Mouse (Mus musculus): ENCODE results near the gene Pfn1. TPM values are rescaled to one million over a fixed set of nuclear protein-coding genes. Genes with fewer than 3 reads are reported as not detected.
A peak's percentile ranks its signal among the peaks of the same experiment; 100 is the strongest.

The Pfn1 gene
- polyA plus RNA-seq, 1 experiment: 9,580 TPM

DNA sequence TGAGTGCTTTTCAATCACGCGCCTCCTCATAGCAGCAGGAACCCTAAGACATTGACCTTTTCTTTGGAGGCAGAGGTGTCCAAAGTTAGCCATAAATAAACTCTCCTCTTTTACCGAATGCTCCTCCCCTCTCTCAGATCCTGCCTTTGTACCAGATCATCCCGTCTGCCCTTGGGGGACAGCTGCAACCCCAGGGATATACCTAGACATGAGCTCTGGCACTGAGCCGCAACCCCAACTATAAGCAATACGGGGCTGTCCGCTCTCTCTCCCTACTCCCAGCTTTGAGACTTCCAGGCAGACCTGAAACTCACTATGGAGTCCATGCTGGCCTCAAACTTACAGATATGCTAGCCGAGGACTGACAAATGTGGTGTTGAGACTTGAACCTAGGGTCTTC, 12.2 kb upstream of the Pfn1 start:
- peaks cover 77% of the 10 kb centered on the region for H3K36me3 ChIP-seq (replicated peaks; ENCODE audit: low read length)
- H3K4me1 ChIP-seq: peaks cover 74% of the 10 kb centered on the region
- no peak for TF ChIP-seq GATA1 (IDR thresholded peaks at IDR 0.05; ENCODE audit: borderline replicate concordance, low read length)
- no peak for TF ChIP-seq FLI1 (IDR thresholded peaks at IDR 0.05; ENCODE audit: low read length)
- H3K9me3 ChIP-seq: no peaks in the 10 kb centered on the region
- H3K27me3 ChIP-seq (replicated peaks): no peaks in the 10 kb centered on the region
- H3K4me3 ChIP-seq (replicated peaks): peak overlapping the region; percentile 5

DNA sequence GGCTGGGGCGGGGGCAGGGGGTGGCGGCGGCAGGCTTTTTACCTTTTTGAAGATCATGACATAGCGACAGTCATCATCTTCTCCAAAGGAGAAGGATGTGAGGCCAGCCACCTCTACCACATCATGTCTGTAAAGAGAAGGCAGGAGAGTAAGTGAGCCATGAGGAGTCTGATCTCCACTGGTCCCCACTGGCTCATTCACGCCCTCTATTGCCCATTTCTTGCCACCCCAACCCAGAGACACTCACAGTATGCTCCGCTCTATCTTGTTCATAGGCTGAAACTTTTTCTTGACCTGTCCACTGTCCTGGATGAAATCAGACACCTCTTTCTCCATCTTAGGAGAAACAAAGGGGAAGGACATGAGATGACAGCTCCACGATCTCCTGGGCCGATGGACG, 10.3 kb upstream of the Pfn1 start:
- H3K36me3 ChIP-seq (replicated peaks; ENCODE audit: low read length): peaks cover 78% of the 10 kb centered on the region
- TF ChIP-seq FLI1 (IDR thresholded peaks at IDR 0.05; ENCODE audit: low read length) (no peak), GATA1 (IDR thresholded peaks at IDR 0.05; ENCODE audit: borderline replicate concordance, low read length) (no peak)

DNA sequence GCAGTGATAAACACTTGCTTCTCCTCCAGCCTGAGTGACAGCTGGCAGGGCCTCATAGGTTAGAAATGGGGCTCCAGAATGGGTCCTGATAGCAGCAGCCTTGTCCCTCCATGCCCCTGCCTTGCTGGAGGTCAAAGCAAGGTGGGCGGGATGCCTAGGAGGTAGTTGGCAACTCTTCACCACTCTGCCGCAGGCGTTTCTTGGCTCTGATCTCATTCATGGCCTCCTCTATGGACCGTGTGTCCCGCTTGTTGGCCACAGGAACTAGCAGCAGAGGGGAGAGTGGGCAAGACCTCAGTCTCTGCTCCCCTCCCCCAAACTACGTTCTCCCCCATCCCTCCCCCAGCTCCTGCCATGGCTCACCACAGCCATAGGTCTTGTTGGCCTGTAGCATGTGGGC, 9.5 kb upstream of the Pfn1 start:
- Histone ChIP-seq H3K4me3 (replicated peaks) (no peak overlapping the region), H3K36me3 (replicated peaks; ENCODE audit: low read length) (peaks cover 85% of the 10 kb centered on the region), H3K27me3 (replicated peaks) (no peaks in the 10 kb centered on the region), H3K4me1 (peaks cover 73% of the 10 kb centered on the region), H3K9me3 (no peaks in the 10 kb centered on the region)
- TF ChIP-seq GATA1 (IDR thresholded peaks at IDR 0.05; ENCODE audit: borderline replicate concordance, low read length): no peak
- TF ChIP-seq FLI1 (IDR thresholded peaks at IDR 0.05; ENCODE audit: low read length): no peak

More for the DNA sequence above, 10.3 kb upstream of the Pfn1 start:
- H3K9me3 ChIP-seq: no peaks in the 10 kb centered on the region
- H3K27me3 ChIP-seq (replicated peaks): no peaks in the 10 kb centered on the region
- H3K4me3 ChIP-seq (replicated peaks): no peak overlapping the region
- H3K4me1 ChIP-seq: peaks cover 69% of the 10 kb centered on the region

DNA sequence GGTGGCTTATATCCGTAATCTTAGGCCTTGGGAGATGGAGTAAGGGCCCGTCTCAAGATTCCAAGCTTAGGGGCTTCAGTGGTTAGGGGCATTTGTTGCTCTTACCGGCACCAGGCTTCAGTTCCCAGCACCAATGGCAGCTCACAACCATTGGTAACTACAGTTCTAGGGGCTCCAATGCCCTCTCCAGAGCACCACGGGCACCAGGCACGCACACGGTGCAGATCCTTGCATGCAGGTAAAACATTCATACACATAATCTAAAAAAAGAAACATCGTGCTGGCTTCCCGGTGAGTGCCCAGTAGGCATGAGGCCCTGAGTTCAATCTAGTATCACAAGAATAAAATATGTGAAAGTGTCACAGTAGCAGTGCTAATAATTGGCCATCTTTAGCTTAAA, 8.7 kb upstream of the Pfn1 start:
- H3K36me3 ChIP-seq (replicated peaks; ENCODE audit: low read length): peaks cover 87% of the 10 kb centered on the region
- no peaks in the 10 kb centered on the region for H3K27me3 ChIP-seq (replicated peaks)
- no peaks in the 10 kb centered on the region for H3K9me3 ChIP-seq
- TF ChIP-seq GATA1 (IDR thresholded peaks at IDR 0.05; ENCODE audit: borderline replicate concordance, low read length) (no peak), FLI1 (IDR thresholded peaks at IDR 0.05; ENCODE audit: low read length) (no peak)
- H3K4me1 ChIP-seq: peaks cover 77% of the 10 kb centered on the region
- H3K4me3 ChIP-seq (replicated peaks): no peak overlapping the region

DNA sequence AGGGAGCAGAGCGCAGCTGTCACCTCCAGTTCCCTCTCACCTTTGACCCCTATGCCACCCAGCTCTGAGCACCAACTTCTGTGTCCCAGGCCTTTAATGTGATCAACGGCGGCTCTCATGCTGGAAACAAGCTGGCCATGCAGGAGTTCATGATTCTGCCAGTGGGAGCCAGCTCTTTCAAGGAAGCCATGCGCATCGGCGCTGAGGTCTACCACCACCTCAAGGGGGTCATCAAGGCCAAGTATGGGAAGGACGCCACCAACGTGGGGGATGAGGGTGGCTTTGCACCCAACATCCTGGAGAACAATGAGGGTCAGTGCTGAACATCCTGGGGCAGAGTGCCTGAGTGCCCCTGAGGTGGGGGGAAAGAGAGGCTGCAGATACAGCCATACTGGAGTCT, 6.1 kb upstream of the Pfn1 start:
- no peak overlapping the region for H3K4me3 ChIP-seq (replicated peaks)
- peaks cover 66% of the 10 kb centered on the region for H3K36me3 ChIP-seq (replicated peaks; ENCODE audit: low read length)
- TF ChIP-seq GATA1 (IDR thresholded peaks at IDR 0.05; ENCODE audit: borderline replicate concordance, low read length): no peak
- no peak for TF ChIP-seq FLI1 (IDR thresholded peaks at IDR 0.05; ENCODE audit: low read length)
- no peaks in the 10 kb centered on the region for H3K9me3 ChIP-seq
- H3K4me1 ChIP-seq: peaks cover 80% of the 10 kb centered on the region
- no peaks in the 10 kb centered on the region for H3K27me3 ChIP-seq (replicated peaks)

DNA sequence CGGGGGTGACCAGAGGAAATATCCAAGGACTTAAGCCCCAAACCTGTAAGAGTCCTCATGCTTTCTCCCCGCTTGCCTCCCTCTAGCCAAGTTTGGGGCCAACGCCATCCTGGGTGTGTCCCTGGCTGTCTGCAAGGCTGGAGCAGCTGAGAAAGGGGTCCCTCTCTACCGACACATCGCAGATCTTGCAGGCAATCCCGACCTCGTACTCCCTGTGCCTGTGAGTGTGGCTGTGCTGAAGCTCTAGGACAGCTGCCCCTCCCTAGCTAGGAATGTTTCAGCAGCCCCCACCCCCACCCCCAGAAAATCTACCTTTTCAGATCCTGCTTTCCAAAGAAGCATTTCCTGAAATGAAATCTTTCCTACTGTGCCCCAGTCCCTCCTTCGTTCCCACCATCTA, 4.5 kb upstream of the Pfn1 start:
- TF ChIP-seq FLI1 (IDR thresholded peaks at IDR 0.05; ENCODE audit: low read length) (no peak), GATA1 (IDR thresholded peaks at IDR 0.05; ENCODE audit: borderline replicate concordance, low read length) (no peak)
- H3K36me3 ChIP-seq (replicated peaks; ENCODE audit: low read length): peaks cover 50% of the 10 kb centered on the region
- H3K27me3 ChIP-seq (replicated peaks): no peaks in the 10 kb centered on the region
- no peaks in the 10 kb centered on the region for H3K9me3 ChIP-seq
- peaks cover 69% of the 10 kb centered on the region for H3K4me1 ChIP-seq
- peak overlapping the region; percentile 28 for H3K4me3 ChIP-seq (replicated peaks)

DNA sequence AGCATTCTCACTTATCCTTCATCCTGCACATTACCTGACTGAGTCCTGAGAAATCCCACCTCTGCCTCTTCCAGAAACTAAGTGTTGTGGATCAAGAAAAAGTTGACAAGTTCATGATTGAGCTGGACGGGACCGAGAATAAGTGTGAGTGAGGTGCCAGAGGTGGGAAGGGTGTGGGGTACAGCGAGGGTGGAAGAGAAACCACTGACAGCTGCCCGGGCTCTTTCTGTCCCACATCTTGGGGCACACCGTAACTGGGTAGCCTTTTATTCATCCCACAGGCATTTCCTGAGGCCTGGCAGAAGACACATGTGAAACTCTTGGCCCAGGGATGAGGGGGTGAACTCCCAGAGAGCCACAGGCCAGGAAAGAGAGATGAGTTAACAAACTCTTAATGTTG, 4.1 kb upstream of the Pfn1 start:
- Histone ChIP-seq H3K27me3 (replicated peaks) (no peaks in the 10 kb centered on the region), H3K36me3 (replicated peaks; ENCODE audit: low read length) (peaks cover 48% of the 10 kb centered on the region)
- no peak for TF ChIP-seq FLI1 (IDR thresholded peaks at IDR 0.05; ENCODE audit: low read length)
- TF ChIP-seq GATA1 (IDR thresholded peaks at IDR 0.05; ENCODE audit: borderline replicate concordance, low read length): no peak

DNA sequence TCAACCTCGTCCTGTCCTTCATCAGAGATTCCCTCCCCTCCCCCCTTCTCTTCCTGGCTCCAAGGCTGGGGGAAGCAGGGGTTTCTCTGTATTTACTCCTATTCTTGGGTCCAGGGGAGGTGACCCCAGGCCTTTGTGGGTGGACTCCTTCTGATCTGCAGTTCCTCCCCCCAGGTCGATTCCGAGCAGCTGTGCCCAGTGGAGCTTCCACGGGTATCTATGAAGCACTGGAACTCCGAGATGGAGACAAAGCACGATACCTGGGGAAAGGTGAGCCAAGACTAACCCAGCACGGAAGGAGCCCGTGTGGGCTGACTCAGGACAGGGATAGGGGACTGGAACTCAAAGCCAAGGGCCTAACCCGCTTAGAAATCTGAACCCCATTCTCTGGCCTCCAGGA, 3.5 kb upstream of the Pfn1 start:
- Histone ChIP-seq H3K4me3 (replicated peaks) (peak overlapping the region; percentile 14), H3K36me3 (replicated peaks; ENCODE audit: low read length) (peaks cover 46% of the 10 kb centered on the region), H3K9me3 (no peaks in the 10 kb centered on the region), H3K27me3 (replicated peaks) (no peaks in the 10 kb centered on the region), H3K4me1 (peaks cover 67% of the 10 kb centered on the region)
- TF ChIP-seq FLI1 (IDR thresholded peaks at IDR 0.05; ENCODE audit: low read length): no peak
- no peak for TF ChIP-seq GATA1 (IDR thresholded peaks at IDR 0.05; ENCODE audit: borderline replicate concordance, low read length)

More for the DNA sequence above, 4.1 kb upstream of the Pfn1 start:
- Histone ChIP-seq H3K9me3 (no peaks in the 10 kb centered on the region), H3K4me1 (peaks cover 69% of the 10 kb centered on the region), H3K4me3 (replicated peaks) (no peak overlapping the region)

DNA sequence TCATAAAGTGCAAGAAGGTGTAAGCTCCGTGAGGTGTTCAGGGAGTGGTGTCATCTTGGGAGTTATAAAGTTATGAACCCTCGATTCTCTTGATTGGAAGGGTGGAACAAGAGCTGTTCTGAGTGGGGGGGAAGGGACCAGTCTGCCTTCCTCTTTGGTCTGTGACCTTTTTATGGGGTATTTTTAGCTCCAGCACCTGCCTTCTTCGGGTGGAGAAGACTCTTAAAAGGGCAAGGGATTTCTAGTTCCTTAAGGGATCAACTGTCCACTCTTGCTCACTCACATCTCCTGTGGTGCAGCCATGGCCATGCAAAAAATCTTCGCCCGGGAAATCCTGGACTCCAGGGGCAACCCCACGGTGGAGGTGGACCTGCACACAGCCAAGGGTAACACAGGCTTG, 3.1 kb upstream of the Pfn1 start:
- TF ChIP-seq GATA1 (IDR thresholded peaks at IDR 0.05; ENCODE audit: borderline replicate concordance, low read length): no peak
- Histone ChIP-seq H3K4me1 (peaks cover 65% of the 10 kb centered on the region), H3K27me3 (replicated peaks) (no peaks in the 10 kb centered on the region), H3K4me3 (replicated peaks) (peak overlapping the region; percentile 14), H3K36me3 (replicated peaks; ENCODE audit: low read length) (peaks cover 46% of the 10 kb centered on the region), H3K9me3 (no peaks in the 10 kb centered on the region)

DNA sequence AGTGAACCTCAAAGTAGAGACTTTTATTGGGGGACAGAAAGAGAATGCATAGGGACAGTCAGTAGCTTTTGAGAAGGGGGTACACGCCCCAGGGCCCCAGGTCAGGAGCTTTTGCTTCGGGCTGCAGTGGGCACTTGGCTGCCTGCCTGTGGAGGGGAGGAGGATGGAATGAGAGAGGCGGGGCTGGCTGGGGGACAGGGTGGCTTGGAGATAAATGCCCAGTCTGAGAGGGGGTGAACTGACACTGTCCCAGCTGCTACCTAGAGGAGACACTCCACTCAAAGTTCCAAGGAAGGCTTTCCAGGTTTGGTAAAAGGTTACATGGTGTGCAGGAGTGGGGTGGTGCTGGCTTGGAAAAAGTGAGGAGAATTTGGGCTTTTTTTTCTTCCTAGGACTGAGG, 2.5 kb upstream of the Pfn1 start, which contains the start of gene Eno3:
Gene Eno3 (plus strand): TSS at position 239 of the 400 bp plus-strand sequence.
- H3K36me3 ChIP-seq (replicated peaks; ENCODE audit: low read length): peaks cover 46% of the 10 kb centered on the region
- no peaks in the 10 kb centered on the region for H3K27me3 ChIP-seq (replicated peaks)
- peaks cover 69% of the 10 kb centered on the region for H3K4me1 ChIP-seq
- no peaks in the 10 kb centered on the region for H3K9me3 ChIP-seq
- H3K4me3 ChIP-seq (replicated peaks): peak within 1 kb of the TSS; percentile 100
- no peak for TF ChIP-seq GATA1 (IDR thresholded peaks at IDR 0.05; ENCODE audit: borderline replicate concordance, low read length)
- TF ChIP-seq FLI1 (IDR thresholded peaks at IDR 0.05; ENCODE audit: low read length): no peak

DNA sequence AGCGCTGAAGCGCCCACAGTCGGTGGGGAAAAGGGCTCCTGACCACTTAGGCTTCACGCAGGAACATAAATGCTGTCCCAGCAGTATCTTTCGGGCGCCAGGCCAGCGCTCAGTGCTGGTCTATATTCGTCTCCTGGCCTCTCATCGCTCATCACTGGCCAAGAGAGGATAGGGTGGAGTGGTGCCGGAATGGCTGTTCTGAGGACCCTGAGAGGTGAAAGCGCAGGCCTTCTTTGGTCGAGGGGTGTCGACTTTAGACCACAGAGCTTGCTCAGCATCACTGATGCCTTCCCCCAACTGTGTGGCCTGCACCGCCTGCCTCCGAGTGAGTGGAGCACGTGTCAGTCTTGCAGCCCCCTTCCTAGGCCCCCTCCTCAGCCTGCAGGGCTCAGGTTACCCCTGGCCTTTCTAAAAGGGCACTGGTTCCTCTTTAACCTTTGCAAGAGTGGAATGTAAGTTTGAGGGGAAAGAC, 2.0 kb upstream of the Pfn1 start:
- peak overlapping the region; percentile 100 for H3K4me3 ChIP-seq (replicated peaks)
- H3K9me3 ChIP-seq: no peaks in the 10 kb centered on the region
- TF ChIP-seq GATA1 (IDR thresholded peaks at IDR 0.05; ENCODE audit: borderline replicate concordance, low read length) (no peak), FLI1 (IDR thresholded peaks at IDR 0.05; ENCODE audit: low read length) (no peak)
- no peaks in the 10 kb centered on the region for H3K27me3 ChIP-seq (replicated peaks)
- H3K4me1 ChIP-seq: peaks cover 69% of the 10 kb centered on the region
- H3K36me3 ChIP-seq (replicated peaks; ENCODE audit: low read length): peaks cover 46% of the 10 kb centered on the region

Measured in megakaryocyte, embryonic 14.5 days (primary cell).